Mouse (Mus musculus): ENCODE measurements around the gene Atp13a2. TPM values are rescaled to one million over a fixed set of nuclear protein-coding genes. Genes with fewer than 3 reads are reported as not detected.

The Atp13a2 gene
- polyA plus RNA-seq (2017; shearing (Covaris generic)) = 10 to 100 TPM; 50.3 to 53.5 TPM

DNA sequence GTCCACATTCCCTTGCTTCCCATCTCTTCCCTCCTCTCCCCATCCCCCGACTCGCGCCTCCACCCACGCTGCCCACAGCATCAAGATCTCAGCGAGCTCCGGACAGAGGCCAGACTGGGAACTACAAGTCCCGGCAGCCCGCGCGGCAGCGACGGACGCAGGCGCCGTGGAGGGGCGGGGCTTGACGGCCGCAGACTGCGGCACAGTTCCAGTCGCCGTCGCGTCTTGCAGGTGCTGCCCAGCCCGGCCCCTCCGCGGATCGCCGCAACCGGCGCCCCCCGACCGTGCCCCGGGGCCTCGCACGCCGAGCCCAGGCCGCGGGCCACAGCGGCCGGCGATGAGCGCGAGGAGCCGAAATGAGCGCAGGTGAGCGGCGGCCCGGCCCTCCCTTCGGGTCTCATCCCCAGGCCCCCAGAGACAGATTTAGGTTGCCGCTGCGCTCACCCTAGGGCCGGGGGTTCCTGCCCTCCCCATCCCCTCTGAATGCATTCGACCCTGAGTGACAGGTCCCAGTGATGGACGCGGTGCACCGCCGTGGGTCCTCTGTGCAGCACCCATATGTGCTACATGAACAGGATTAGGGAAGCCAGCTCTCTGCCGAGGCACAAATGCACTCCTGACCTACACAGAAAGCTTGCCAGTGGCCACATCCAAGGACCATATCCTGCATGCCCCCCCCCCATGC lies at the start of gene Atp13a2:
Atp13a2 (plus strand) TSS at position 163 of the 685 bp plus-strand sequence.

DNA sequence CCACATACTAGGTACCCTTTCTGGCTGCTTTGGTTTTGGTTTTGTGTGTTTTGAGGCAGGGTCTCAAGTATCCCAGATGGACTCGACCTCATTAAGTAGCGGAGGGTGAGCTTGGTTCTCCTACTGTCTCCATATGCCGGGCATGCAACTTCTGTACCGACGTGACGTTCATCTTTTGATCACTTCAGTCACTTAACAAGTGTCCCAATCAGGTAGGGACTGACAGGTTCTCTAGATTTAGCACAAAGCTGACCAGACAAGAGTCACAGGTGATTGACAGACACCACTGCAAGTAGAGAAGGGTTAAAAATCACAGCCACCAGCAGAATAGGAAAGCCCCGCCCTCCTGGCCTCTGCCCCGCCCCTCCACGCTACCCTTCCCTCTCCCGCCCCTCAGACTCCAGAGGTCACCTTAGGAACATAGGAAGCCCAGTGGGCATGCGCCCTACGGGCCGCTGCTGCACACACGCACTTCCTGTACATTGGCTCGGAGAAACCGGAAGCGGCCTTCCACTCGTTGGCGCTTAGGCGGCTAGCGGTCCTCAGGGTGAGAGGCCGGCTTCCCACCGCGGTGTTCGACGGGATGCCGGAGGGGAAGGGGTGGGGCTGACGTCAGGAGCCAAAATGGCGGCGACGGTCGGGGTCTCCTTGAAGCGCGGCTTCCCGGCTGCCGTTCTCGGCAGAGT lies 25.7 kb upstream of the Atp13a2 start, which contains the start of gene Sdhb:
Sdhb (plus strand) TSS at position 423 of the 686 bp plus-strand sequence.

GRCm38 (mm10) chr4:141010118-141010517 lies 23.4 kb downstream of the Atp13a2 start, which contains the start of gene Mfap2:
TSS of gene Mfap2 (plus strand) at chr4:141010418.

Other genes starting within 250 kb of the Atp13a2 start
- under 1 TPM; 0.24 to 0.39 TPM for gene Padi6, start 244.2 kb upstream of the Atp13a2 start, polyA plus RNA-seq (2017; shearing (Covaris generic))
- 1 to 10 TPM in 1 of 2 experiments, under 1 TPM in 1; 0.31 to 1.6 TPM for gene Padi4, start 212.6 kb upstream of the Atp13a2 start, polyA plus RNA-seq (2017; shearing (Covaris generic))
- gene Padi3, start 176.2 kb upstream of the Atp13a2 start, polyA plus RNA-seq (2017; shearing (Covaris generic)) = under 1 TPM in 1 of 2 experiments, not detected in 1; 0.17 TPM
- gene Padi1, start 141.1 kb upstream of the Atp13a2 start, polyA plus RNA-seq (2017; shearing (Covaris generic)) = under 1 TPM; 0.12 to 0.31 TPM
- 10 to 100 TPM; 10.2 to 21.8 TPM for gene Padi2, start 80.5 kb upstream of the Atp13a2 start, polyA plus RNA-seq (2017; shearing (Covaris generic))
- gene Sdhb, start 25.7 kb upstream of the Atp13a2 start, polyA plus RNA-seq (2017; shearing (Covaris generic)) = 100 to 1,000 TPM; 222 to 250 TPM
- gene Mfap2, start 23.5 kb downstream of the Atp13a2 start, polyA plus RNA-seq (2017; shearing (Covaris generic)) = under 1 TPM in 1 of 2 experiments, not detected in 1; 0.75 TPM
- gene Crocc, start 73.7 kb downstream of the Atp13a2 start, polyA plus RNA-seq (2017; shearing (Covaris generic)) = 1 to 10 TPM; 6.0 to 9.1 TPM
- gene Necap2, start 91.5 kb downstream of the Atp13a2 start, polyA plus RNA-seq (2017; shearing (Covaris generic)) = 100 to 1,000 TPM; 127 to 136 TPM
- 1 to 10 TPM in 1 of 2 experiments, under 1 TPM in 1; 0.60 to 2.0 TPM for gene Spata21, start 101.5 kb downstream of the Atp13a2 start, polyA plus RNA-seq (2017; shearing (Covaris generic))
- 10 to 100 TPM; 51.2 to 51.9 TPM for gene Szrd1, start 152.9 kb downstream of the Atp13a2 start, polyA plus RNA-seq (2017; shearing (Covaris generic))
- 10 to 100 TPM; 23.2 to 24.0 TPM for gene Fbxo42, start 161.0 kb downstream of the Atp13a2 start, polyA plus RNA-seq (2017; shearing (Covaris generic))
- gene Rsg1, start 227.1 kb downstream of the Atp13a2 start, polyA plus RNA-seq (2017; shearing (Covaris generic)) = 1 to 10 TPM; 3.4 to 4.1 TPM

Data from inflammation-experienced regulatory T-cells (primary cell).